Mouse (Mus musculus) kidney, adult 2 months (tissue): ENCODE data around the gene Tnpo3. TPM values are rescaled to one million over a fixed set of nuclear protein-coding genes. Genes with fewer than 3 reads are reported as not detected.

Experiments
- DNase-seq: peaks from one replicate; pipeline ENCODE4 v3.0.0; 2021
- H3K27ac ChIP-seq: fragments of 200-500 bp; 2 replicates; pipeline ENCODE4 v1.5.1; 2012; ENCODE audit warnings: low read depth, low read length, control low read depth, inconsistent platforms; ENCODE audit not compliant: insufficient read depth
- H3K27me3 ChIP-seq: fragments of 200-500 bp; replicated peaks from 2 replicates; pipeline ENCODE4 v1.6.1; 2012; ENCODE audit warnings: mild to moderate bottlenecking, moderate library complexity, low read length, inconsistent platforms; ENCODE audit not compliant: control insufficient read depth, insufficient read depth
- H3K36me3 ChIP-seq: fragments of 200-500 bp; 2 replicates; pipeline ENCODE4 v1.6.1; 2012; ENCODE audit warnings: mild to moderate bottlenecking, moderate library complexity, low read length, inconsistent platforms; ENCODE audit not compliant: control insufficient read depth, insufficient read depth
- H3K4me1 ChIP-seq: fragments of 200-500 bp; 2 replicates; pipeline ENCODE4 v1.6.1; 2011; ENCODE audit warnings: low read length; ENCODE audit not compliant: control insufficient read depth, insufficient read depth
- H3K4me3 ChIP-seq: fragments of 200-500 bp; 2 replicates; pipeline ENCODE4 v1.5.1; 2011; ENCODE audit warnings: mild to moderate bottlenecking, low read depth, low read length, control low read depth; ENCODE audit not compliant: insufficient read depth
- CTCF ChIP-seq: fragments of 200-500 bp; conservative IDR thresholded peaks from 2 replicates; pipeline ENCODE4 v1.5.1; 2011; ENCODE audit warnings: low read depth, mild to moderate bottlenecking, control low read depth, low read length, moderate library complexity, mixed read lengths; ENCODE audit not compliant: insufficient read depth, insufficient read length
- POLR2A ChIP-seq: fragments of 200-500 bp; IDR thresholded peaks from one replicate; pipeline ENCODE4 v1.6.1; 2011; ENCODE audit warnings: low read depth, low read length, control low read depth
- WGBS: fragments of 180-500 bp; shearing (Covaris S2); methylation state at CpG from one replicate; pipeline ENCODE4 v1.1.7; 2018; 5-methylcytosine and 5-hydroxymethylcytosine counted together
- polyA plus RNA-seq: library from polyadenylated mRNA; depleted of rRNA; stranded (reverse); fragments of >200 nt; gene quantifications from 2 replicates; pipeline ENCODE4 v1.2.3, GENCODE M21; 2012

Tnpo3 gene
- polyA plus RNA-seq, 1 experiment, result 56.8 TPM

DNA sequence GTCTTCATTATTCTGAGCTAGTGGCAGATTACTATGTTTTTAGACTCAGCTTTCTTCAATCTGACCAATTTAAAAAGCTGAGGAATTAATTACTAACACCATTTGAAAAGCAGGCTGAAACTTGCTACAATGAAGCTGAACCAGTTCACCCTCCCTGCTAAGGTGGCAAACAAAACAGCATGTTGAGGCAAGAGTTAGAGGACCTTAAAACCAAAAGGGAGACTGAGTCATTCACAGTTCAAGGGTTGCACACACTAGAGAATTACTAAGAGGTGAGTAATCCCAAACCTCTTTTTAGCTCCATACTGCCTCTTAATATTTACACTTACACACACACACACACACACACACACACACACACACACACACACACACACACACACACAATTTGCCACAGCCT, 62.1 kb downstream of the Tnpo3 start:
- no peaks in the 10 kb centered on the region for H3K27me3 ChIP-seq
- no peak for TF ChIP-seq CTCF
- TF ChIP-seq POLR2A, result no peak
- H3K4me1 ChIP-seq, result no peaks in the 10 kb centered on the region
- H3K4me3 ChIP-seq, result no peak overlapping the region
- peaks cover 5% of the 10 kb centered on the region for H3K36me3 ChIP-seq
- DNase-seq, result no peak
- H3K27ac ChIP-seq, result no peak overlapping the region

DNA sequence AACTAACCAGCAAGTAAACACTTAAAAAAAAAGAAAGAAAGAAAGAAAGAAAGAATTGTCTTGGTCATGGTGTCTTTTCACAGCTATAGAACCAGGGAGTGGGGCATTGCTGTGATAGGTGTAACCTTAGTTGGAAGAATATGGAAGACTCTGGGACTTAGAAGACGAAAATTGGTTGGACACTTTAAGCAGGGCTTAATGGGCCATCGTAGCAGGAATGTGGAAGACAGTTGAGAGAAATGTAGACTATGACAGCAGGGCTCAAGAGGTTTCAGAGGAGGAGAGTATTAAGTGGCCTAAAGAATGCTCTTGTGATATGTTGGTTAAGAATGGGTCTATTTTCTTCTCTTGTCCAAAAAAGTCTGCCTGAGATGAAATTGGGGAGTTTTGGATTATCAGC, 64.1 kb downstream of the Tnpo3 start:
- Histone ChIP-seq H3K27me3 (no peaks in the 10 kb centered on the region), H3K36me3 (peaks cover 2% of the 10 kb centered on the region), H3K4me1 (no peaks in the 10 kb centered on the region), H3K4me3 (no peak overlapping the region), H3K27ac (no peak overlapping the region)
- TF ChIP-seq CTCF, result no peak
- TF ChIP-seq POLR2A, result no peak
- DNase-seq, result no peak
- WGBS, result 98% methylated on average over 2 of the region's 2 CpGs

DNA sequence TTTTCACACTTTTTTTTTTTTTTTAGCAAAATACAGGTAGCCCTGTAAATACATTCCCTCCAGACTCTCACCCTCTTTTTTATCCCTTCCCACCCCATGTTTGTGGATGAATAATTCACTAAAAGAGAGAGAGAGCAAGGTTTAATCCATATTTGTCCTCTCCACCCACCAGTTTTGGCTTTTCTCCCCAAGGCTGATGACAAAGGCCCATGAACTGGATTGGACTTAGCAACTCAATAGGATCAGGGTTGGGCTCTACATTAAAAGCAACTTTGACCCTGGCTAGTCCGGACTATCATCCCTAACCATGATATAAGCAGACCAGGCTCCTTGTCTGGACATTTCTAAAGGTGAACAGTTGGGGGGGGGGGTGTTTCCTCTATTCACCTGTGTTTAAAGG, 68.7 kb downstream of the Tnpo3 start:
- 85% methylated on average over 1 of the region's 1 CpGs for WGBS
- TF ChIP-seq POLR2A (no peak), CTCF (no peak)
- Histone ChIP-seq H3K4me1 (no peaks in the 10 kb centered on the region; the same call in 1 of the 2 replicates), H3K4me3 (no peak overlapping the region), H3K36me3 (no peaks in the 10 kb centered on the region; the same call in none of the 2 replicates), H3K27ac (no peak overlapping the region; the same call in 1 of the 2 replicates), H3K27me3 (no peaks in the 10 kb centered on the region)
- peak; percentile 73 for DNase-seq

DNA sequence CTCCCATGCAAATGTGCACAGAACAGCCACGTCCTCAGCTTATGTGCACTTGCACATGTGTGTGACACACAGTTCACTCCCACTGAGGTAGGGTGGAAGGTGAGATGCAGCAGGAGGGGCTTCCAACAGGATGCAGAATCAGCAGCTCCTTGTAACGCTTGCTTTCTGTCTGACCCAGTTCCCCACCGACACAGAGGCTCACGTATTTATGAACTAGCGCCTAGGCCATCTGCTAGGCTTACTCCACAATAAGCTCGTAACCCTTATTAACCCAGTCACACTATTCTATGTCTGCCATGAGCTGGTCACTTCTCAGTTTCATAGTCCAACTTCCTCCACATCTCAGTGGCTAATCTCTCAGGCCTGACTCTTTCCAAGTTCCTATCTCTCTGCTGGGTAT, 69.5 kb downstream of the Tnpo3 start:
- peak overlapping the region; percentile 42; the same call in 1 of the 2 replicates for H3K27ac ChIP-seq
- H3K4me3 ChIP-seq, result no peak overlapping the region
- no peak for DNase-seq
- H3K27me3 ChIP-seq, result no peaks in the 10 kb centered on the region
- WGBS, result 78% methylated on average over 6 of the region's 6 CpGs
- no peak for TF ChIP-seq CTCF
- TF ChIP-seq POLR2A, result no peak
- no peaks in the 10 kb centered on the region; the same call in none of the 2 replicates for H3K36me3 ChIP-seq
- H3K4me1 ChIP-seq, result no peaks in the 10 kb centered on the region; the same call in 1 of the 2 replicates

DNA sequence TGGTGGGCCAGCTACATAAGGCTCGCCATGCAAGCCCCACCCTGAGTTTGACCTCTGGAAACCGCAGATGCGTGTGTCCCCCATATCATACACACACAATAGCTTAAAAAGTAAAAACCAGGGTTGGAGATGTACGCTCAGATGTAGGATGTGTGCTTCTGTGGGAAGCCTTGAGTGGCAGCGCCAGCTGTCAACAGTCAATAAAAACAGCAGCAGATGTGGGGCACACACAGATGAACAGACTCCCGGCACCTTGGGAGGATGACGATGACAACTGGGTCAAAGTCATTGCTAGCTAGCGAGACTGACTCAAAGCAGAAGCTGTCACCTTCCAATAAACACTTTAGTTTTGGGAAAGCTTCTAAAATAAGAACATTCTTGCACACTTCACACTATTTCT, 70.2 kb downstream of the Tnpo3 start:
- Histone ChIP-seq H3K4me1 (no peaks in the 10 kb centered on the region; the same call in 1 of the 2 replicates), H3K4me3 (no peak overlapping the region), H3K36me3 (no peaks in the 10 kb centered on the region; the same call in none of the 2 replicates), H3K27ac (no peak overlapping the region), H3K27me3 (no peaks in the 10 kb centered on the region)
- 90% methylated on average over 8 of the region's 8 CpGs for whole genome bisulfite sequencing
- DNase-seq, result no peak
- TF ChIP-seq POLR2A (no peak), CTCF (no peak)

DNA sequence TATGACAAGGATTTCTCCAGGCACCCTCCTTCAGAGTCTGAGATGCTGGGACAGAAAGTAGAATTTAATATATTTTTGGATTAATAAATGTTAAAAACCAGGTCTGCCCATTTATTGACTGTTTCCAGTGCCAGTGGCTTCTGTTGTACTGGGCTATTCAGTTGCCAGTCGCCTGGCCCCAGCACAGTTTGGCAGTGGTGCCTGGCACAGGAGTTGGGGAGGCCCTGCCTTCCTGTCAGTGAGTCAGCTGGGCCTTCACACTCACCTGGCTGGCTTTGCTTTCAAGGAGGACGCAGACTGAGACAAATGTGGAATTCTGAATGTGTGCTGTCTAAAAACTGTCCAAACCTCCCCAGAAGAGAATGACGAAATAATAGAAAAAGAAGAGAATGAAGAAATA, 72.5 kb downstream of the Tnpo3 start:
- Histone ChIP-seq H3K36me3 (no peaks in the 10 kb centered on the region; the same call in 1 of the 2 replicates), H3K4me1 (no peaks in the 10 kb centered on the region; the same call in 1 of the 2 replicates), H3K4me3 (no peak overlapping the region), H3K27me3 (no peaks in the 10 kb centered on the region), H3K27ac (no peak overlapping the region)
- 92% methylated on average over 3 of the region's 3 CpGs for WGBS
- TF ChIP-seq CTCF (no peak), POLR2A (no peak)
- DNase-seq, result no peak

DNA sequence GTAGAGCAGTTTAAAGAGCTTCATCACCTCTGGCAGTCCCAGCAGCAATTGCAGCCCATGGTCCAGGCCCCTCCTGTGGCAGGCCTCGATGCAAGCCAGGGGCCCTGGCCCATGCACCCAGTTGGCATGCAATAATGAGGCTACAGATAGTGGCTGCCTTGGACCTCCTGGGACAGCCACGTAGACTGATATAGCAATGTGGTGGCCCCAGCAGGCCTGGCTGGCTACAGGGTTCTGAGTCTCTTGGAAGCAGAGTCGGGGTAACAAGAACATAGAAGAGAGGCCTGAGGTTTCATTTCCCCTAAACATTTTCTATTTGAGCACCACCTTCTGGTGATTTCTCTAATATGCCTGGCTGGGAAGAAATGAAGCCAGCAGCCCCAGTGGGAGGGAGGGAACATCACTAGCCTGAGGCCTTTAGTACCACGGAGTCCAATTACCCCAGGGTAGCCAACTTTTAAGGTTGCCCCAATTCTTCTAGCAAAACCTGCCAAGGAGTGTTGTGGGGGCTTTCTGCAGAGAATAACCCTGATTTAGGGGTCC, 73.0 kb downstream of the Tnpo3 start:
- DNase-seq, result no peak
- WGBS, result 72% methylated on average over 4 of the region's 4 CpGs

More for the DNA sequence above, 73.0 kb downstream of the Tnpo3 start:
- TF ChIP-seq CTCF (peak; percentile 24; the same call in 1 of the 2 replicates), POLR2A (no peak)
- H3K27ac ChIP-seq, result no peak overlapping the region
- H3K36me3 ChIP-seq, result no peaks in the 10 kb centered on the region; the same call in 1 of the 2 replicates
- H3K4me1 ChIP-seq, result no peaks in the 10 kb centered on the region; the same call in 1 of the 2 replicates
- no peak overlapping the region for H3K4me3 ChIP-seq
- H3K27me3 ChIP-seq, result no peaks in the 10 kb centered on the region
